Mouse (Mus musculus) brain, embryonic 14.5 days (tissue): ENCODE measurements at regions not wholly inside any gene's neighbourhood (a gene's known extent, or its start where the extent isn't known, plus 50 kb on each side); places are given as distances from the start of the nearest gene placed in this dataset.

Source experiments
- CTCF ChIP-seq: fragments of 200-500 bp; IDR thresholded peaks from 2 replicates; pipeline ENCODE4 v1.5.1; 2012; ENCODE audit warnings: inconsistent platforms, mild to moderate bottlenecking, moderate library complexity, borderline replicate concordance; ENCODE audit not compliant: insufficient read depth, insufficient read length; ENCODE audit errors: extremely low read depth
- POLR2A ChIP-seq: fragments of 200-500 bp; IDR thresholded peaks from 2 replicates; pipeline ENCODE4 v1.6.1; 2012; ENCODE audit warnings: mild to moderate bottlenecking, inconsistent platforms, borderline replicate concordance; ENCODE audit not compliant: poor library complexity, insufficient read depth, insufficient read length, severe bottlenecking; ENCODE audit errors: extremely low read depth

DNA sequence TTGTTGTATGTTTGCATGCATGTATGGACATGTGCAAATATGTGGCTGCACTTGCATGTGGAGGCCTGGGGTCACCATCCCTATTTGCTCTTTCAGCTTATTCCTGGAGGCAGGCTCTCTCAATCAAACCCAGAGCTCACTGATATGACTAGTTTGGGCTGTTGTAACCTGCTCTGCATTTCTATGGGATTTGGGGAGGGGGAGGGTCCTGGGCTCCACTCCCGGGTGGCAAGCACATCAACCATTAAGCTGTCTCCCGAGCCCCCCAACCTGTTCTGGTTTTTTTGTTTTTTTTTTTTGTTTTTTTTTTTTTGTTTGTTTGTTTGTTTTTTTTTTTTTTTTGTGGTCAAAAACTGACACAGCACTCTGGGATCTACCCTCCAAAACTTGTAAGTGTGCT, 386.5 kb downstream of the Med13l start:
- TF ChIP-seq POLR2A = no peak
- no peak for TF ChIP-seq CTCF
